Mouse (Mus musculus) CH12.LX (cell line): ENCODE results near the gene Fgfr2.

Source experiments
- CTCF ChIP-seq, 2 experiments: IDR thresholded peaks in 1 of 2; conservative IDR thresholded peaks in 1 of 2; 2 replicates each; pipeline ENCODE4 v1.5.1; 2011 to 2012; ENCODE audit warnings: low read depth in 2 of 2, low read length in 2 of 2, improper control_type of control experiment in 1 of 2, inconsistent platforms in 1 of 2, mild to moderate bottlenecking in 1 of 2, moderate library complexity in 1 of 2
- MAZ ChIP-seq: IDR thresholded peaks from 2 replicates; pipeline ENCODE4 v1.6.1; 2012; ENCODE audit warnings: low read depth, mild to moderate bottlenecking, inconsistent platforms, low read length, improper control_type of control experiment, moderate library complexity
- MEF2A ChIP-seq: IDR thresholded peaks from 2 replicates; pipeline ENCODE4 v1.6.1; 2014; ENCODE audit warnings: low read depth, mild to moderate bottlenecking, inconsistent platforms, low read length, improper control_type of control experiment, borderline replicate concordance
- MYC ChIP-seq: IDR thresholded peaks from 2 replicates; pipeline ENCODE4 v1.6.1; 2011; ENCODE audit warnings: low read depth, mild to moderate bottlenecking, improper control_type of control experiment, low read length
- POLR2A ChIP-seq: IDR thresholded peaks from 2 replicates; pipeline ENCODE4 v1.6.1; 2011; ENCODE audit warnings: low read depth, mild to moderate bottlenecking, improper control_type of control experiment, low read length
- USF1 ChIP-seq: IDR thresholded peaks from 2 replicates; pipeline ENCODE4 v1.6.1; 2014; ENCODE audit warnings: low read depth, mild to moderate bottlenecking, inconsistent platforms, low read length, improper control_type of control experiment
- ZNF384 ChIP-seq: IDR thresholded peaks from 2 replicates; pipeline ENCODE4 v1.6.1; 2012; ENCODE audit warnings: low read depth, low read length, improper control_type of control experiment, inconsistent platforms

DNA sequence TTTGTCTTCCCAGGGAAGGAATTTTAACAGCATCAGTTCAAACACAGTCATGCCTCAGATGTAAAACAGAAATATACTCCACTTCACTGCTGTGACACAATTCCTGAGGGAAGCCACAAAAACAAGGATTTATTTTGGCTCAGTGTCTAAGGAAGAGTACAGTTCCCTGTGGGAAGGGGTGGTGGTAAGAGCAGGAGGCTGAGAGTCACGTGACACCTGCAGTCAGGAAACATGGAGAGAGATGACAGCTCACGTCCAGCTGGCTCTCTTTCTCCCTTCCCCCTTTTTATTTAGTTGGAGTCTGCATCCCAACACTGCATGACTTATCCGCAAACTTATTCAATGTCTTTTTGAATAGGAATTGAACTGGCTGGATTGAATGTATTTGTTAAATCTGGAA, 1475.6 kb downstream of the Fgfr2 start:
- no peak for TF ChIP-seq POLR2A
- TF ChIP-seq MYC = no peak
- TF ChIP-seq CTCF (conservative IDR thresholded peaks at IDR 0.05 in 1 of 2, IDR thresholded peaks at IDR 0.05 in 1 of 2; ENCODE audit: low read depth in 2 of 2, low read length in 2 of 2) = no peak
- TF ChIP-seq ZNF384 = no peak
- TF ChIP-seq MEF2A = no peak
- TF ChIP-seq MAZ = no peak
- TF ChIP-seq USF1 = no peak
